Mouse (Mus musculus): Measurements from ENCODE around the gene Gm17416. TPM values are rescaled to one million over a fixed set of nuclear protein-coding genes. Genes with fewer than 3 reads are reported as not detected.

Gm17416 gene
- polyA plus RNA-seq (2012; rRNA removed): not detected in 2 replicates

DNA sequence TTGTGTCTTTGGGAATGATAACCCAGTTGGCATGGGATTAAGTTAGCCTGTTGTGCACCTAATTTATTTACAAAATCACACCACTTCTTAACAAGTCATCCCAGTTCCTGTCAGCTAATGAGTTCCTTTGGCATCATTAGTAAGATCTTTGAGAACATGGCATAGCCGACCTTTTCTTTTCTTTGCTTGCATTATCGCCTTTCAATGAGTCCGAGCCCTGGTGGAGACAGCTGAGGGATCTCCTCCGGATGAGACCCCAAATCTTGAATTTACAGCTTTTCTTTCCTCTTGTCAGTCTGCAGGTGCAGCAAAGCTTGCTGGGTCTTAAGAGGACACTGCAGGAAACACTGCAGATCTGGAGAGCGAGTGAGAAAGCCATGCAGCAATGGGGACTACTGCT is at the start of gene Gm17416:
Gene Gm17416, plus strand, starts transcription at position 301 of the 400 bp plus-strand sequence.
- TF ChIP-seq POLR2A (IDR thresholded peaks at IDR 0.05; ENCODE audit: borderline replicate concordance, extremely low read depth, insufficient read depth, insufficient read length, poor library complexity, severe bottlenecking): no peak
- TF ChIP-seq CTCF (IDR thresholded peaks at IDR 0.05; ENCODE audit: borderline replicate concordance, extremely low read depth, insufficient read depth, insufficient read length): no peak
- no peak for DNase-seq (ENCODE audit: low read depth)

DNA sequence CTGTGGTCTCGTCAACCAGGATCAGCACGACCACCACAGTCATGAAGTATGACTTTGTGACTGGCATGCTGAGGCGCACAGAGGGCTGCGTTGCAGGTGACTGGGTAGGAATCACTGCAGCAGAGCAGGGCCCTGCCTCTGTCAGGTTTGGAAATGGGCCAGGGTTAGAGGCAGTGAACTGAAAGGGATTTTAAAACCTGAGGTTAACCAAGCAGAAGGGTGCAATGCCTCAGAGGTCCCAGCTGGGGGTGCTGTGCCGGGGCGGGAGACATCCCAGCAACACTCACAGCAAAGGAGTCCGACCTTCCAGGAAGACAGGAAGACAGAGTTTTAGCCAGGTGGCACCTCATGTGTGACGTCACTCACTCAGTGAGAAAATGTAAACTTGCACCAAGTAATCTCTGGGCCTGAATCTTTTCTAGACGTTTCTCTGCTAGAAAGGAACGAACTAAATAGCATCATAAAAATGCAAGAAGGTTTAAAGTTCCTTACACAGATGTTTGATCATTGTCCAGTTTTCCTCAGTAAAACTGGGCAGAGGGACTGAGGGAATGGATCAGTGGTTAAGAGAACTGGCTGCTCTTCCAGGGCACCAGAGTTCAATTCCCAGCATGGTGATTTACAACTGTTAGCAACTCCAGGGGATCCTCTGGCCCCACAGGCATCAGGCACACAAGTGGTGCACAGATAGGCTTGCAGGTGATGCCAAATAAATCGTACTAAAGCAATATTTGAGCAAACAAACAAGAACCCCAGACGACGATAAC is 29.0 kb upstream of the Gm17416 start, which contains the start of gene Defb29:
Gene Defb29, minus strand, starts transcription at position 155 of the 767 bp plus-strand sequence.
- TF ChIP-seq POLR2A (IDR thresholded peaks at IDR 0.05; ENCODE audit: borderline replicate concordance, extremely low read depth, insufficient read depth, insufficient read length, poor library complexity, severe bottlenecking) (no peak), CTCF (IDR thresholded peaks at IDR 0.05; ENCODE audit: borderline replicate concordance, extremely low read depth, insufficient read depth, insufficient read length) (peak; percentile 33; the same call in 1 of the 2 replicates)

DNA sequence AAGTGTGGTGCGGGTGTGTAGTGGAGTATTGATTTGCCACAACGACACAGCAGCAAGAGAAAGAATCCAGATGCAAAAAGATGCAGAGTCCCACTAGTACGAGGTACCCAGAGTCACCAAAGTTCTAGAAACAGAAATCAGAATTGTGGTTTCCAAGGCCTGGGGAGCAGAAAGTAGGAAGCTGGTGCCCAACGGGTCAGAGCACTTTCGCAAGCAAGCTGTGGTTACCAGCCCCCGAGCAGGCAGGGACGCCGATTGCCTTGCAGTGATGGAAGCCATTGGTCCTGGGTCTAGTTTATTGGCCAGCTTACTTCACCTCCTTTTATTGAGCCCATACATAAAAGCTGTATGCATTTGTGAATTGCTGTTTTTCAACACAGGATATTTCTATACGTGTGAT is 27.2 kb upstream of the Gm17416 start:
- TF ChIP-seq CTCF (IDR thresholded peaks at IDR 0.05; ENCODE audit: borderline replicate concordance, extremely low read depth, insufficient read depth, insufficient read length): no peak
- no peak for TF ChIP-seq POLR2A (IDR thresholded peaks at IDR 0.05; ENCODE audit: borderline replicate concordance, extremely low read depth, insufficient read depth, insufficient read length, poor library complexity, severe bottlenecking)
- no peak for DNase-seq (ENCODE audit: low read depth)

More for the DNA sequence above, 29.0 kb upstream of the Gm17416 start, which contains the start of gene Defb29:
- DNase-seq (ENCODE audit: low read depth): no peak

DNA sequence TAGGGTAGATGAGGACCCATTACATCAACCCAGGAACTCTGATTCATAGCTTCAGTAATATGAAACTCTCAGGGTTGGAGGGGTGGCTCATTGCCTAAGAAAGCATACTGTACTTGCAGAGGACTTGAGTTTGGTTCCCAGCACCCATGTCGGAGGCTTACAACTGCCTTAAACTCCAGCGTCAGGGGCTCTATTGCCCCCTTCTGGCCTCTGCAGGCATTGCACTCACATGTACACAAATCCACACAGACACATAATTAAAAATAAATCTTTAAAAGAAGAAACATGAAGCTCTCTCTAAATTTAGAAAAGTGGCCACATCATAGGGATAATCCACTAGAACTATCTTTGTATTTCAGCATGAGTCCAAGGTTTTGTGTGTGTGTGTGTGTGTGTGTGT is 26.2 kb upstream of the Gm17416 start:
- TF ChIP-seq CTCF (IDR thresholded peaks at IDR 0.05; ENCODE audit: borderline replicate concordance, extremely low read depth, insufficient read depth, insufficient read length) (0 out of 2 replicates have a peak, but pooled peaks have one; percentile 16), POLR2A (IDR thresholded peaks at IDR 0.05; ENCODE audit: borderline replicate concordance, extremely low read depth, insufficient read depth, insufficient read length, poor library complexity, severe bottlenecking) (no peak)
- DNase-seq (ENCODE audit: low read depth): no peak

DNA sequence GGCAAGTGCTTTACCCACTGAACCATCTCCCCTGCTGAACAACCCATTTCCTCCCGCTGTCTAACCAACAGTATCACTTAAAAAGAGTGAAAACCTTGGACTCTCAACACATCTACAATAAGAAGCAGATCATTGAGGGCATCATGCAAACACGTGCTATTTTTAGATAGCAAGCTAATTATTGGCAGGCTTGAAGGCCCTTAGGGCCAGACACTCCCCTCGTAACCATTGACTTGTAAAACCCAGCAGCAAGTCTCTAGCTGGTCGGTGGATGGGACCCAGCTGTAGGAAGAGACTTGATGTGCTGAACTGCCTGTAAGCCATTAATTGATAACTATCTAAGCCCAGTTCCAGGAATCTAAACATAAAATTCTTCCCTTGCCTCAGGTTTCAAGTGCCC is 25.7 kb upstream of the Gm17416 start:
- TF ChIP-seq POLR2A (IDR thresholded peaks at IDR 0.05; ENCODE audit: borderline replicate concordance, extremely low read depth, insufficient read depth, insufficient read length, poor library complexity, severe bottlenecking) (no peak), CTCF (IDR thresholded peaks at IDR 0.05; ENCODE audit: borderline replicate concordance, extremely low read depth, insufficient read depth, insufficient read length) (no peak)

DNA sequence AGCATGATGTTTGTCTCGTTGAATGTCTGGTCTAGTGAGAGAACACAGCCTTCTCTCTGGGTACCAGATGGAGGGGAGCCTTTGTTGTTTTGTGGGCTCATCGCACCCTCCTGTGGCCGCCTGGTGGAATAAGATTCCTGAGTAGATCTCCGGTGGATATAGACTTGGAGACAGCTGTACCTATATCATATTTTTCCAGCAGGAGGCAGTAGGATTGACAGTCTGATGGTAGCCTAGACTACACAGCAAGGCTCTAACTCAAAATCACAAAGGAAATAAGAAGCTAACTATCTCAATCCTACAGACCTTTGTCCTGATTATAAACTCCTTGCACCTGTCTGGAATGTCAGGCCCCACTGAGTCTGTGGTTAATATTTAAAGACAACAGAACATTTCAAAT is 24.4 kb upstream of the Gm17416 start:
- TF ChIP-seq POLR2A (IDR thresholded peaks at IDR 0.05; ENCODE audit: borderline replicate concordance, extremely low read depth, insufficient read depth, insufficient read length, poor library complexity, severe bottlenecking) (no peak), CTCF (IDR thresholded peaks at IDR 0.05; ENCODE audit: borderline replicate concordance, extremely low read depth, insufficient read depth, insufficient read length) (peak; percentile 61; the same call in 1 of the 2 replicates)
- DNase-seq (ENCODE audit: low read depth): peak; percentile 85

More for the DNA sequence above, 25.7 kb upstream of the Gm17416 start:
- no peak for DNase-seq (ENCODE audit: low read depth)

DNA sequence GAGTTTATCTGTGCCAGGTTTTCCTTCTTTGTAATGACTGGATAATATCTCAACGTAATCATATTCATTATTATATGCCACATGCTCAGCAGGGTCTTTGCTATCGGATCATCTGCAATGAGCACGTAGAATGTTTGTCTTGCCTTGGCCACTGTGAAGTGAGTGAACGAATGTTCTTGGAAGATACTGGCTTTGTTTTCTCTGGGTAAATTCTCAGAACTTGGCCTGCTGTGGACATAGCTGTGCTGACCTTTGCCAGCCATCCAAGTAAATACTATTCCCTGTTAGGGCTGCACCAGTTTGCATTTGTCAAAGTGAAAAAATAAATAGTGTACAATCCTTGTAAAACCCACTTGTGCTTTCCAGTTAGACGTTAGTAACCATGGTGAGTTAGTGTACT is 21.0 kb upstream of the Gm17416 start:
- TF ChIP-seq CTCF (IDR thresholded peaks at IDR 0.05; ENCODE audit: borderline replicate concordance, extremely low read depth, insufficient read depth, insufficient read length): no peak
- no peak for TF ChIP-seq POLR2A (IDR thresholded peaks at IDR 0.05; ENCODE audit: borderline replicate concordance, extremely low read depth, insufficient read depth, insufficient read length, poor library complexity, severe bottlenecking)
- DNase-seq (ENCODE audit: low read depth): no peak

DNA sequence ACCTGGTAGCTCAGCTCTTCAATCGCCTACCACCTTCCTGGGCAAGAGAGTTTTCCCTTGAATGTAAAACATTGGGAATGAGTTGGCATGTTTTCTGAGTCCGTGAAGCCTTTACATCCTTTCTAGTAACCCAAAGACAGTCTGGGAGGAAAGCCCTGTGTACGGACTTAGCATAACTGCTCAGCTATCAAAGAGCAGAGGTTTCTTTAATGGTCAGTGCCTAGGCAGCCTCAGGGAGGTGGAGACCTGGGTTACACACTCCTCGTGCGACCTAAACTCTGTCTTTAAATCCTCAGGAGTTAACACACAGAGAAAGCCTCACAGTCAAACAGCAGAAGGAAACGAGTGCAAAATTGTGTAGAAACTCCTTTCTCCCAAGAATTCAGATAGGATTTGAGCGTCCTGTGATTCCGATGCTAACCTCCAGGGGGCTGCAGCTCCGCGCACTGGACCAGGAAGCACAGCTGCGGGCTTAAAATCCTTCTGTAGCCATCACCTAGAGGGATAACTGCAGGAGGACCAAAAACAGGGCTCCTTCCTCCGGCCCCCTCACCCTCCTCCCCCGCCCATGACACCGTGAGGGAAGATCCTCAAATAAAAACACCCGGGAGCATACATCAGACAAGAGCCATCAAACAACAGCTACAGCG is 15.2 kb upstream of the Gm17416 start:
- peak; percentile 79 for DNase-seq (ENCODE audit: low read depth)
- TF ChIP-seq POLR2A (IDR thresholded peaks at IDR 0.05; ENCODE audit: borderline replicate concordance, extremely low read depth, insufficient read depth, insufficient read length, poor library complexity, severe bottlenecking) (no peak), CTCF (IDR thresholded peaks at IDR 0.05; ENCODE audit: borderline replicate concordance, extremely low read depth, insufficient read depth, insufficient read length) (peak; percentile 90)

DNA sequence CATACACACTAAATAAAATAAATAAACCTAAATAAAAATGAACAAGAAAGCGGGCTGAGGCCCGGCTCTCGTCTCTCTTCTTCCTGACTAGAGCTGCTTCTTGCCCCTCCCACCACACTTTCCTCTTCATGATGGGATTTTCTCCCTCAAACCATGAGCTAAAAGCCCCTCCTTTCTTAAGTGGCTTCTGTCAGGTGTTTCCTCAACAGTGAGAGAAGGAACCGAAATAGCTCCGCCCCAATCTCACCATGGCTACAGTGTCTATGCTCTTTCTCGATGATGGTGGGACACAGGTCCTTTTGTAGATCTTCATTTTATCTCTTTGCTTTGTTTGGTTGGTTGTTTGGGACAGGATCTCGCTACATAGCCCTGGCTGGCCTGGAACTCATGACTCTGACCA is 12.5 kb upstream of the Gm17416 start:
- no peak for DNase-seq (ENCODE audit: low read depth)
- TF ChIP-seq CTCF (IDR thresholded peaks at IDR 0.05; ENCODE audit: borderline replicate concordance, extremely low read depth, insufficient read depth, insufficient read length) (no peak), POLR2A (IDR thresholded peaks at IDR 0.05; ENCODE audit: borderline replicate concordance, extremely low read depth, insufficient read depth, insufficient read length, poor library complexity, severe bottlenecking) (no peak)

DNA sequence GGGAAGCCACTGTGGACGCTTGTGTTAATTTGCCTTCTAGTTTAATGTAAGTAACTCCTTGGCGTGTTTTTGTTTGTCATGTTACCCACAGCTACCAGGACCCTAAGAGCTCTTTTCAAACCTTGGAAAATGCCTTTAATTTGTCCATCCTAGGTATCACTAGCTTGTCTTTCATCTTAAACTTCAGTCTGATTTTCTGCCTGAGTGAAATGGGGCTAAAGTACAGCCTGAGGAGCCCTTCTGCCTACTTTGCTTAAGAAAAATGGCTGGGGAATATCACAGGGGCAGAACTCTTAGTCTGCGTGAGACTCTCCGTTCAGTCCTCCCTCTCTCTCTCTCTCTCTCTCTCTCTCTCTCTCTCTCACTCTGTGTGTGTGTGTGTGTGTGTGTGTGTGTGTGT is 743 bp downstream of the Gm17416 start:
- no peak for DNase-seq (ENCODE audit: low read depth)
- no peak for TF ChIP-seq POLR2A (IDR thresholded peaks at IDR 0.05; ENCODE audit: borderline replicate concordance, extremely low read depth, insufficient read depth, insufficient read length, poor library complexity, severe bottlenecking)
- no peak for TF ChIP-seq CTCF (IDR thresholded peaks at IDR 0.05; ENCODE audit: borderline replicate concordance, extremely low read depth, insufficient read depth, insufficient read length)

DNA sequence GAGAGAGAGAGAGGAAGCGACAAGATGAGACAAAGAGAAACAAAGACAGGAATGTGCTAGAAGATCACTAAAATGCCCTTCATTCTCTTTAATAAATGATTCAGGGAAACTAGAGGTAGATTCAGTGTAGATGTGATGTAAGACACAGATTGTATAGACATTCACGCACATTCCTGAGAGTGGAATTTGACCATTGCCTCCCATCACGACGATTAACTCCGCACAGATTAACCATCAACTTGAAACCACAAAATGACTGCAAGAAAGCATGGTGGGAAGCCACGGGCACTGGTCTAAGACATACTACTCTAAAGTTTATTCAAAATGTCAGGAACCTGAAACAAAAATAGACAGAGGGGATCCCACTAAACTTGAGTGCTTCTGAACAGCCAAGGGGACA is 1.2 kb downstream of the Gm17416 start:
- TF ChIP-seq POLR2A (IDR thresholded peaks at IDR 0.05; ENCODE audit: borderline replicate concordance, extremely low read depth, insufficient read depth, insufficient read length, poor library complexity, severe bottlenecking) (no peak), CTCF (IDR thresholded peaks at IDR 0.05; ENCODE audit: borderline replicate concordance, extremely low read depth, insufficient read depth, insufficient read length) (no peak)
- no peak for DNase-seq (ENCODE audit: low read depth)
